8 mouse cellular contexts compared by ENCODE assay signal in the genomic region with DNA sequence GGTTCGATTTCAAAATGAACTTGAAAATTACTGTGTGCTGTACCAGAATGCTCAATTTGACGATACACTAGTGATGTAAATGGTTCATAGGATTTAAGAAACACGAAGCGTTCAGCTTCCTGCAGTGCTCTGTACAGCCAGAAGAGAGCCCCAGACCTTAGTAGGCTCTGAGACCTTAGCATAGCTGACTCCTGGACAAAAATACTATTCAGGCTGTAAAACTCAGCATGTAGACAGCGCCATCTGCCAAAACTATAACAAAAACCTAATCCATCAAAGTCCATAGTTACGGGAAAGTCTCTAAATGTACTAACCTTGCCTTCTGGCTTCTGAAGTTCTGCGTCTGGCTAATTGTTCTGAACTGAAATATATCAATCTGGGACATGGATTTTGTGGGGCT. TPM values are rescaled to one million over a fixed set of nuclear protein-coding genes. Genes with fewer than 3 reads are reported as not detected.
DNase-seq lines count a peak whose midpoint lies in the region; ATAC-seq and TF ChIP-seq lines count a peak whose summit lies in the region.

No protein-coding gene starts in this region.

- H3K4me3 ChIP-seq in bone marrow, adult 2 months (replicated peaks; ENCODE audit: control insufficient read depth, low read depth, low read length), result no peak overlapping the region
- peak overlapping the region; percentile 76 for H3K4me3 ChIP-seq in forebrain, embryonic 10.5 days
- H3K4me3 ChIP-seq in hindbrain, postnatal 0 days (ENCODE audit: low read length), result peak overlapping the region; percentile 67
- H3K4me3 ChIP-seq in liver, embryonic 13.5 days (replicated peaks), result peak overlapping the region; percentile 81

- no peak overlapping the region; the same call in 1 of the 2 replicates for H3K9ac ChIP-seq in hindbrain, postnatal 0 days (replicated peaks; ENCODE audit: low read length)
- peak overlapping the region; percentile 78; the same call in 1 of the 2 replicates for H3K9ac ChIP-seq in liver, embryonic 13.5 days

- DNase-seq in layer of hippocampus, adult 9-11 months, result peak; percentile 50
- no peak for DNase-seq in layer of hippocampus, postnatal 25 days (ENCODE audit: extremely low spot score in 1 of 2, low spot score in 1 of 2)
- DNase-seq in forebrain, embryonic 10.5 days (ENCODE audit: extremely low spot score, low spot score), result peak; percentile 16
- peak; percentile 80 for DNase-seq in hindbrain, postnatal 0 days (ENCODE audit: low spot score)
- peak; percentile 28 for DNase-seq in liver, embryonic 13.5 days
- peak; percentile 76 for DNase-seq in naive thymus-derived CD4-positive, alpha-beta T cell, adult 2 months (ENCODE audit: low read depth)
- DNase-seq in right cerebral cortex, postnatal 36 days (ENCODE audit: low spot score in 2 of 2), result no peak

- peaks cover under 1% of the 10 kb centered on the region; the same call in 1 of the 2 replicates for H3K36me3 ChIP-seq in forebrain, embryonic 10.5 days (replicated peaks)
- no peaks in the 10 kb centered on the region for H3K36me3 ChIP-seq in hindbrain, postnatal 0 days (ENCODE audit: insufficient read depth, low read length)
- no peaks in the 10 kb centered on the region for H3K36me3 ChIP-seq in liver, embryonic 13.5 days

- WGBS in bone marrow, adult 2 months, result 8% methylated on average over 7 of the region's 7 CpGs
- 38% methylated on average over 7 of the region's 7 CpGs for WGBS in forebrain, embryonic 10.5 days
- 21% methylated on average over 7 of the region's 7 CpGs for whole genome bisulfite sequencing in hindbrain, postnatal 0 days
- 16% methylated on average over 7 of the region's 7 CpGs for WGBS in liver, embryonic 13.5 days (ENCODE audit: insufficient replicate concordance)

- ATAC-seq in hindbrain, postnatal 0 days, result peak; percentile 52
- ATAC-seq in liver, embryonic 13.5 days (ENCODE audit: low read depth), result 0 out of 2 replicates have a peak, but pooled peaks have one; percentile 22

- no peaks in the 10 kb centered on the region for H3K9me3 ChIP-seq in forebrain, embryonic 10.5 days
- no peaks in the 10 kb centered on the region for H3K9me3 ChIP-seq in hindbrain, postnatal 0 days (ENCODE audit: low read length)
- no peaks in the 10 kb centered on the region for H3K9me3 ChIP-seq in liver, embryonic 13.5 days (replicated peaks)

- no peak for TF ChIP-seq POLR2A in bone marrow, adult 2 months (IDR thresholded peaks at IDR 0.05; ENCODE audit: borderline replicate concordance, control insufficient read depth, low read depth, low read length)

- no peaks in the 10 kb centered on the region for H3K27me3 ChIP-seq in forebrain, embryonic 10.5 days (ENCODE audit: poor library complexity, severe bottlenecking)
- H3K27me3 ChIP-seq in hindbrain, postnatal 0 days (ENCODE audit: insufficient read depth, low read length), result no peaks in the 10 kb centered on the region
- no peaks in the 10 kb centered on the region for H3K27me3 ChIP-seq in liver, embryonic 13.5 days

- TF ChIP-seq CTCF in bone marrow, adult 2 months (IDR thresholded peaks at IDR 0.05; ENCODE audit: control insufficient read depth, insufficient read depth, low read length), result peak; percentile 26; the same call in 1 of the 2 replicates
- peak; percentile 66 for TF ChIP-seq CTCF in hindbrain, postnatal 0 days (IDR thresholded peaks at IDR 0.05; ENCODE audit: low read depth)

- peak overlapping the region; percentile 77 for H3K4me2 ChIP-seq in hindbrain, postnatal 0 days (ENCODE audit: low read depth, low read length)
- peak overlapping the region; percentile 74 for H3K4me2 ChIP-seq in liver, embryonic 13.5 days

- no peak overlapping the region for H3K27ac ChIP-seq in bone marrow, adult 2 months (ENCODE audit: control insufficient read depth, insufficient read depth, low read depth, low read length, poor library complexity)
- H3K27ac ChIP-seq in forebrain, embryonic 10.5 days, result peak overlapping the region; percentile 83
- peak overlapping the region; percentile 88; the same call in 1 of the 2 replicates for H3K27ac ChIP-seq in hindbrain, postnatal 0 days
- H3K27ac ChIP-seq in liver, embryonic 13.5 days, result peak overlapping the region; percentile 25; the same call in 1 of the 2 replicates

- no peaks in the 10 kb centered on the region; the same call in 1 of the 2 replicates for H3K4me1 ChIP-seq in bone marrow, adult 2 months (ENCODE audit: control insufficient read depth, insufficient read depth, low read length)
- peaks cover 19% of the 10 kb centered on the region for H3K4me1 ChIP-seq in forebrain, embryonic 10.5 days
- H3K4me1 ChIP-seq in hindbrain, postnatal 0 days (ENCODE audit: insufficient read depth, low read length), result peaks cover 10% of the 10 kb centered on the region
- H3K4me1 ChIP-seq in liver, embryonic 13.5 days (replicated peaks), result peaks cover 33% of the 10 kb centered on the region

RNA-seq across cellular contexts. Expression of a gene that starts 0.6 kb away (rescaled TPM):
- total RNA-seq in layer of hippocampus, postnatal 25 days (2021), result 10 to 100 TPM; 19.6 to 22.2 TPM
- 12.7 and 17.0 TPM in 2 replicates for polyA plus RNA-seq in bone marrow, adult 2 months (2011; ENCODE audit: insufficient read depth, insufficient read length, low replicate concordance, missing spikeins)
- 5.7 and 5.8 TPM in 2 replicates for polyA plus RNA-seq in forebrain, embryonic 10.5 days (2016; fragmentation: Nextera tagmentation; extraction: Ambion mirVana)
- total RNA-seq in hindbrain, postnatal 0 days (2014; rRNA removed), result 15.6 and 17.7 TPM in 2 replicates
- 15.9 and 16.9 TPM in 2 replicates for polyA plus RNA-seq in hindbrain, postnatal 0 days (2015; fragmentation: Nextera tagmentation; extraction: Ambion mirVana)
- 5.1 and 5.2 TPM in 2 replicates for polyA plus RNA-seq in liver, embryonic 13.5 days (2015; fragmentation: Nextera tagmentation; extraction: Ambion mirVana)

RNA-seq across cellular contexts. Expression of a gene that starts 33.4 kb away (rescaled TPM):
- total RNA-seq in layer of hippocampus, postnatal 25 days (2021), result 1 to 10 TPM in 1 of 2 experiments, under 1 TPM in 1; 0.54 to 1.5 TPM
- polyA plus RNA-seq in bone marrow, adult 2 months (2011; ENCODE audit: insufficient read depth, insufficient read length, low replicate concordance, missing spikeins), result not detected in 2 replicates
- not detected in 2 replicates for polyA plus RNA-seq in forebrain, embryonic 10.5 days (2016; fragmentation: Nextera tagmentation; extraction: Ambion mirVana)
- not detected in 2 replicates for total RNA-seq in hindbrain, postnatal 0 days (2014; rRNA removed)
- 0.16 TPM in 1 of 2 replicates, not detected in the other for polyA plus RNA-seq in hindbrain, postnatal 0 days (2015; fragmentation: Nextera tagmentation; extraction: Ambion mirVana)
- not detected in 2 replicates for polyA plus RNA-seq in liver, embryonic 13.5 days (2015; fragmentation: Nextera tagmentation; extraction: Ambion mirVana)

Comparison
In these comparisons a context has a peak if more than half of its experiments do, and no peak if none do; other contexts are left out.
1. DNase-seq: peak in layer of hippocampus, adult 9-11 months (single experiment), forebrain, embryonic 10.5 days (single experiment), hindbrain, postnatal 0 days (single experiment), liver, embryonic 13.5 days (single experiment) and naive thymus-derived CD4-positive, alpha-beta T cell, adult 2 months (single experiment); none in layer of hippocampus, postnatal 25 days (0 of 2) and right cerebral cortex, postnatal 36 days (0 of 2).